Mouse (Mus musculus) liver, embryonic 14.5 days (tissue): ENCODE measurements around the gene Taf7l.

Experiments used
- CTCF ChIP-seq: IDR thresholded peaks from 2 replicates; pipeline ENCODE4 v1.5.1; 2016; ENCODE audit warnings: antibody characterized with exemption, low read depth, control low read depth
- EP300 ChIP-seq: IDR thresholded peaks from 2 replicates; pipeline ENCODE4 v1.6.1; 2016; ENCODE audit warnings: antibody characterized with exemption, low read depth

DNA sequence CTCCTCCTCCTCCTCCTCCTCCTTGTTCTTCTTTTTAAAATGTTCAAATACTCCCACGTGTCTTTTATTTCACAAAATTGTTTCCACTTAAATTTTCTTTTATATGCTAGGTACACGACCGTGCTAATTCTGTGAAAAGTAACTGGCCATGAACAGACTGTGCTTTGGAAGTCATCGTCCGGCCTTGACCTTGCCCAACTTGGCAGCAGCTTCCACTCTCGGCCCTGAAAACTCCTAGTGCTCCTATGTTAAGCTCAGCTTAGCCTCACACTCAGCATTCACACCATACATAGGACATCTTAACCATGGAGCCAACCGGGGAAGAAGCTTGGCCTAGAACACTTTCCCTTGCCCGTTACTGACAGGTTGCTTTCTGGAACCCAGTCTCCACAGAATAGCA, 24.4 kb upstream of the Taf7l start:
- TF ChIP-seq CTCF = no peak
- TF ChIP-seq EP300 = no peak
